Comparison of ENCODE assay signal across 8 mouse cellular contexts in genomic region chr1:36069291-36069771, GRCm38 (mm10). TPM values are rescaled to one million over a fixed set of nuclear protein-coding genes. Genes with fewer than 3 reads are reported as not detected.
DNase-seq lines count a peak whose midpoint lies in the region; ATAC-seq lines count a peak whose summit lies in the region.

No protein-coding gene starts in this region.

- H3K27ac ChIP-seq in heart, embryonic 13.5 days (replicated peaks) = peak overlapping the region; percentile 70; the same call in 1 of the 2 replicates
- peak overlapping the region; percentile 90 for H3K27ac ChIP-seq in midbrain, embryonic 10.5 days (replicated peaks)

- no peak for ATAC-seq in heart, embryonic 13.5 days (ENCODE audit: extremely low read depth, insufficient number of reproducible peaks, low FRiP score, low TSS enrichment)
- peak; percentile 10; the same call in 1 of the 2 replicates for ATAC-seq in granulocyte monocyte progenitor cell, adult 5-6 weeks (replicated peaks; ENCODE audit: poor library complexity, severe bottlenecking)

- H3K36me3 ChIP-seq in heart, embryonic 13.5 days = peaks cover 10% of the 10 kb centered on the region
- peaks cover 30% of the 10 kb centered on the region for H3K36me3 ChIP-seq in midbrain, embryonic 10.5 days

- no peaks in the 10 kb centered on the region for H3K9me3 ChIP-seq in heart, embryonic 13.5 days
- H3K9me3 ChIP-seq in midbrain, embryonic 10.5 days (replicated peaks) = no peaks in the 10 kb centered on the region

- H3K4me2 ChIP-seq in heart, embryonic 13.5 days = peak overlapping the region; percentile 99

- peaks cover 81% of the 10 kb centered on the region for H3K4me1 ChIP-seq in heart, embryonic 13.5 days
- peaks cover 86% of the 10 kb centered on the region for H3K4me1 ChIP-seq in midbrain, embryonic 10.5 days

- peak overlapping the region; percentile 89 for H3K4me3 ChIP-seq in heart, embryonic 13.5 days
- peak overlapping the region; percentile 83 for H3K4me3 ChIP-seq in midbrain, embryonic 10.5 days

- no peaks in the 10 kb centered on the region for H3K27me3 ChIP-seq in heart, embryonic 13.5 days (replicated peaks)
- peaks cover 21% of the 10 kb centered on the region for H3K27me3 ChIP-seq in midbrain, embryonic 10.5 days (ENCODE audit: low read depth, poor library complexity, severe bottlenecking)

- no peak for DNase-seq in heart, adult 8-10 months (ENCODE audit: low spot score)
- DNase-seq in brain, adult 2 months (ENCODE audit: low read depth, low spot score) = peak; percentile 58
- DNase-seq in kidney, postnatal 14 days = peak; percentile 64
- peak; percentile 21 for DNase-seq in midbrain, embryonic 10.5 days (ENCODE audit: low spot score)
- peak; percentile 62 to 69 for DNase-seq in thymus, postnatal 10 days (ENCODE audit: low spot score in 2 of 2)
- DNase-seq in embryo, embryonic 10.5 days (ENCODE audit: low spot score) = no peak

- peak overlapping the region; percentile 90 for H3K9ac ChIP-seq in heart, embryonic 13.5 days

- 2% methylated on average over 13 of the region's 13 CpGs for WGBS in heart, embryonic 13.5 days
- 2% methylated on average over 13 of the region's 13 CpGs for WGBS in midbrain, embryonic 10.5 days

RNA-seq across cellular contexts. Expression of gene Hs6st1, which starts 1.1 kb away (rescaled TPM):
- 4.2 and 4.4 TPM in 2 replicates for polyA plus RNA-seq in heart, embryonic 13.5 days (2015; fragmentation: Nextera tagmentation; extraction: Ambion mirVana)
- total RNA-seq in heart, adult 8-10 months (2022) = 10 to 100 TPM; 20.3 to 24.4 (median 21.2) TPM
- 10.3 and 11.5 TPM in 2 replicates for total RNA-seq in granulocyte monocyte progenitor cell, adult 5-6 weeks (2014; fragmentation: Nextera tagmentation)
- total RNA-seq in granulocyte monocyte progenitor cell, adult 5-6 weeks (2017) = 6.5 and 8.9 TPM in 2 replicates
- polyA plus RNA-seq in midbrain, embryonic 10.5 days (2016; fragmentation: Nextera tagmentation; extraction: Ambion mirVana) = 4.9 and 5.4 TPM in 2 replicates

Comparison
In these comparisons a context has a peak if more than half of its experiments do, and no peak if none do; other contexts are left out.
1. DNase-seq: peak in brain, adult 2 months (single experiment), kidney, postnatal 14 days (single experiment), midbrain, embryonic 10.5 days (single experiment) and thymus, postnatal 10 days (2 of 2); none in heart, adult 8-10 months (single experiment) and embryo, embryonic 10.5 days (single experiment).